Mouse (Mus musculus) spleen, adult 18-20 months (tissue): ENCODE data around the gene Nab1.
A peak's percentile ranks its signal among the peaks of the same experiment; 100 is the strongest.
"Not testable (repeated sequence)": the region's sequence is repeated elsewhere in the genome, so short reads cannot be mapped to it uniquely, and the experiment has no call there.

ENCODE experiments used
- DNase-seq, 2 experiments: peaks; one replicate each; pipeline ENCODE4 v3.0.0; 2022; ENCODE audit warnings: mixed read lengths in 2 of 2

Gene Nab1

GRCm38 (mm10) chr1:52500314-52500981 is at the start of gene Nab1:
TSS of gene Nab1 (minus strand) at chr1:52500679.
- peak; percentile 75 to 78 for DNase-seq

DNA sequence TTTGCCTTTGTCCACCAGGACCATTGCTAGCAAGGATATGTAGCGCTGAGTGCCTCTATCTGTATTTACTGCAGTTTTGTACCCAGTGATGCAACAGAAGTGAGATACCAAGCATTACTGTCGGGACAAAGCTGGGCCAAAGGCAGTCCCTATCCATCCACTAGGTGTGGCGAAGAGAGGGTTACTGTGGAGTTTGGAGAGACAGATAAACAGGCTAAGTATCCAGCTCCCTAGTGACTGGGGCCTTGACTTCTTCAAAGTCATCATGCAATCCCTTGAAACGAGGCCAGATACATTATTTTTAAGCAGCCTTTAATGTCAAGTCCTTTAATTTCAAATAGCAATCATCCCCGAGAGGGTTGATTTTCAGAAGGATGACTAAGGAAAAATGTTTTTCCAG is 47.0 kb upstream of the Nab1 start:
- DNase-seq = no peak

- DNase-seq = no peak
Observed at GRCm38 (mm10) chr1:52546796-52547195, 46.3 kb upstream of the Nab1 start.

GRCm38 (mm10) chr1:52540124-52540523 is 39.6 kb upstream of the Nab1 start:
- not testable (repeated sequence) for DNase-seq

GRCm38 (mm10) chr1:52529933-52530332 is 29.5 kb upstream of the Nab1 start:
- DNase-seq = no peak

GRCm38 (mm10) chr1:52527656-52528055 is 27.2 kb upstream of the Nab1 start:
- DNase-seq = no peak

DNA sequence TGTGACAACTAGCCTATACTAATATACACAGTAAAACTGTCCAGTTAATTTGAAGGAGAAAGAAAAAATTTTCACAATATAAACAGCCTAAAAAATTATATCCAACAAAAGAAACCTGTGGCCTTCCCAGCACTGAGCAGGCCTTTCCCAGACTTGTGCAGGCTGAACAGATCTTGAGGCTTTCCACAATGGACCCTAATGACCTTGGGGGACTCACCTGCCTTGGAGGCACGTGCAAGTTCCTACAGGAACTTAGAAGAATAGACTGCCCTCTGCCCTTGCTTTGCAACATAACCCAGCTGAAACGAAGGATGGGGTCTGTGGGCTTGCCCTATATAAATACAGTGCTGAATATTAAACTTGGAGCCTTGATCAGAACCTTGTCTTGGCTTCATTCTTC is 26.8 kb upstream of the Nab1 start:
- DNase-seq = no peak

DNA sequence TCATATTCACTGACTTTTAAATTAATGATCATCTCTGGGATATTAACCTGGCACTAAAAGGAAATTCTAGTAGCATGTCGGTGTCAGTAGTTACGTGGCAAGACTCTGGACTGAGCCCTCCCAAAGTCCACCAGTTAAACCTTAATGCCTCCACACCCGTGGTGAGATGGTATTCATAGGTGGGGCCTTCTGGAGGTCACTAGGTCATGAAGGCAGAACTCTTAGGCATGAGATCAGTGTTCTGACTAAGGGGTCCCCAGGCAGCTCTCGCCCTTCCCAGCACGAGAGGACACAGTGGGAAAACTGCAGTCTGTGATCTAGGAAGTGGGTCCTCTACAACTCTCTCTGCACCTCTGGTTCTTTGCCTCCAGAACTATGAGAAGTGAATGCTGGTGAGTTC is 24.2 kb upstream of the Nab1 start:
- DNase-seq = no peak

DNA sequence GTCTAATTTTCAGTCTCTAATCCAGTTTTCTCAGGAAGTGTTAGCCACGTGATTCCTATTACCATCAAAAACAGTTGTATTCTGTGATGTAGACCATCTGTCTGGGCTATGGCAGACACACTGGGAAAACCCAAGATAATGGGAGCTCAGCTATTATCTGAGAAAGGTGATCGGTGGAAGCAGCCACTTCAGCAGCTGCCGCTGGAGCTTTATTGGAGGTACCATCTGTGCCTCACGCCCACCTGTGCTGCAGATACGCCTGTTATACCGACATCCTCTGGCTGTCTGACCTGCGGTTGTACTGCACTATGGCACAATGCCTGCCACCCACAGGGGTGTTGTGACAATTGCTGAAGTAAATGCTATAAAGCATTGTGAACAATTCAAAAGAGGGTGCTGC is 23.7 kb upstream of the Nab1 start:
- no peak for DNase-seq

- peak; percentile 40 to 52 for DNase-seq
Observed at GRCm38 (mm10) chr1:52521436-52521993, 21.0 kb upstream of the Nab1 start.

DNA sequence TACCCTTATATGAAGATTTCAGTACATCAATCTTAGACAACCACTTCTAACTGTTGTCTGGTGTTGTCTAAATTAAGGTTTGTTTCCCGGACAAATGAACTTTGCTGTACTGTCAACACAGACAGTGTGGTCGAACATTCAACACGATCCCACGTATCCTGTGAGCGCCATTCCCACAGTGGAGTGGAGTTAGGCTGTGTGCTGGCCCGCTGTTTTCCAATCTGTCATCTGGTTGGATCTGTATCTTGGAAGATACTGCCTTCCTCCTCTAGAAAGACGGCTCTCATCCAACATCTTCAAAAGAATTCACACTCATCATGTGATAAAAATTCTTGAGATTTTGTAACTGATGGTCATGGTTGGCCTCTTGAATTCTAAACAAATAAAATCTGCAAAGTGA is 19.7 kb upstream of the Nab1 start:
- no peak for DNase-seq

DNA sequence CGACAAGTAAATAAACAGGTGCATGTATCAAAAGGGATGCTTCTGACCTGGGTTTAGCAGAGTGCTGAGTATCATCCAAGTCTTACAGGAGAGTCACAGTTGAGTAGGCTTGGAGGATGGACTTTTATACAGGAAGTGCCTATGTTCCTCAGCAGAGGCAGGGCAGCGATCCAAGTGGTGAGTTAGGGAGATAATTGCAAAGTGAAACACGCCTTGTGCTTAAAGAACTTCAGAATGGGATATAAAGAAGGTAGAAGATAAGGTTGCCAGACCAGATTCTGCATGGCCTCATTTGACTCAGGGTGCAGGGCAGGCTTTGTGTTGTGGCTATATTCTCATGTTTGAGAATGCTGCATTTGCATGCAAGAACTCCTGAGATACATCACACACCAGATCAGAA is 14.8 kb upstream of the Nab1 start:
- no peak for DNase-seq

DNA sequence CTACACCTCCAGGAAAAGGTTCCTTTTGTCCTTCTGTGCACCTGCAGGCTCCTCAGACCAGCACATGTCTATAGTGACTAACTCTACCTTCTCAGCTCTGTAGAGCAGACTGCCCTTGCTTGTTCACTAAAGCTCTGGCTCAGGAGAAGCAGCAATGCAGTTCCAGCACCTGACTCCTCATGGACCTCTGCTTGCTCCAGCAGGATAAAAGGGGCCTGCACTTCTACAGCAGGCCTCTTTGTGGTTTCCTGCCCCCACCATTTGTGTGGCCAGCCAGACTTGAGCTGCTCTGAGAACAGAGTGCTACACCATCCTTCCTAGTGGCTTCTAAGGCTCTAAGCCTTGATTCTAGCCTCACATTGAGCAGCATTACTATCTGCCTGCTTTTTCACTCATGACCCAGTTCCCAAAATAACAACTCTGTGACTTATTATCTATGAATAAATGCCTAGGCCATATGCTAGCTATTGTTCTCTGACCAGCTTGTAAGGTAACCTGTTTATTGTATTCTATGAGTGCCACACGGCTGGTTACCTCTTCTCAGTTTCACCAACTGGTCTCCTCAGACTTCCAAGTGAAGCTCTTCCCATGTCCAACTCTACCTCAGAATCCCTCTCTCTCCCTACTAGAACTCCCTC is 11.4 kb upstream of the Nab1 start:
- DNase-seq = no peak

GRCm38 (mm10) chr1:52506211-52506610 is 5.7 kb upstream of the Nab1 start:
- DNase-seq = no peak

DNA sequence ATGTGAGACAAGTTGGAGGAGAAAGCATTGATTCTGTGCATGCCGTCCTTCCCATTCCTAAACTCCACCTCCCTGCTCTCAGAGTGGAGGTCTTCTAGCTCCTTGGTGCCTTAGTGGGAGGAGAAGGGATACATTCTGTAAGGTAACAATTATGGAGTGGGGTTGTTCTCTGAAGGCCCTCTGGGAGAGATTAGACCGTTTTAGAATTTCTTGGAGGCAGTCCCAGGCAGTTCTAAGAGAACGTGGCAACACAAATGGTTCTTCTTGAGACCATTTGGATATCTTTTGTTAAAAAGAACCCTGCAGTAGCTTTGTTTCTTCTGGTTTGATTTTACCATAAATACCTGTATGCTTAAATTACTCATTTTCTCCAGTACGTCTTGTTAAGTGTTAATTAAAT is 1.8 kb upstream of the Nab1 start:
- DNase-seq = no peak

GRCm38 (mm10) chr1:52501688-52502133 is 1.2 kb upstream of the Nab1 start:
- peak in 1 of 2 experiments; percentile 21 for DNase-seq

- no peak for DNase-seq
Observed at GRCm38 (mm10) chr1:52501090-52501489, 611 bp upstream of the Nab1 start.

DNA sequence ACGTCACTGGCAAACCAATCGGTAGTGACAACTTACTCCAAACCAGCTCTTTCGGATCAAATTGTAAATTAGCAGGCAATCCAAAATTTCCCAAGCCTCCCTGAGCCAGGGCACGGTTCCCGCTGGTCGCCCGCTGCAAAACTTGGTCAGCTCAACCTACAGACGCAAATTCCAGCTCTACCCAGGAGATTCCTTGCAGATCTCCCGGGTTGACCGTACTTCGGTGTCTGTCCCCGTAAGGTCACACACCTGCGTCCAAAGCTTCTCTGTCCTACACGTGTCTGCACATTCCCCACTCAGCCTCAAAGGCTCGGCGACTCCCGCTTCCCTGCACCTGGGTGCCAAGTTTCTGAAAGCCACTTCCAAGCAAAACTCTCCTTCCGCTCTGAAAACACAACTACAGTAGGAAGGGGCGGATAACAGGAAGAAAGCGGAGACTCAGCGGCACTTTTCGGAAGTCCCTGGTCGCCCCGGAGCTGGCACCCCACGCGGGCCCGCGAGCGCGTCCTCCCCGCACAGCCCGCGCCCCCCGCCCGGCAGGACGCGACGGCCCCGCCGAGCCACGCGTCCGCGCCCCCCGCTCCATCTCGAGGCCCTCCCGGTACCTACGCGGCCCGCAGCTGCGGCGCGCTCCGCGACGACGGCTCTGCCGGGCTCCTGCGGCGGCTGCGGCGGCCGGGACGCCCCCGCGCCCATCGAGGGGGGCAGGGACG is 722 bp downstream of the Nab1 start:
- DNase-seq = peak; percentile 48 to 55

DNA sequence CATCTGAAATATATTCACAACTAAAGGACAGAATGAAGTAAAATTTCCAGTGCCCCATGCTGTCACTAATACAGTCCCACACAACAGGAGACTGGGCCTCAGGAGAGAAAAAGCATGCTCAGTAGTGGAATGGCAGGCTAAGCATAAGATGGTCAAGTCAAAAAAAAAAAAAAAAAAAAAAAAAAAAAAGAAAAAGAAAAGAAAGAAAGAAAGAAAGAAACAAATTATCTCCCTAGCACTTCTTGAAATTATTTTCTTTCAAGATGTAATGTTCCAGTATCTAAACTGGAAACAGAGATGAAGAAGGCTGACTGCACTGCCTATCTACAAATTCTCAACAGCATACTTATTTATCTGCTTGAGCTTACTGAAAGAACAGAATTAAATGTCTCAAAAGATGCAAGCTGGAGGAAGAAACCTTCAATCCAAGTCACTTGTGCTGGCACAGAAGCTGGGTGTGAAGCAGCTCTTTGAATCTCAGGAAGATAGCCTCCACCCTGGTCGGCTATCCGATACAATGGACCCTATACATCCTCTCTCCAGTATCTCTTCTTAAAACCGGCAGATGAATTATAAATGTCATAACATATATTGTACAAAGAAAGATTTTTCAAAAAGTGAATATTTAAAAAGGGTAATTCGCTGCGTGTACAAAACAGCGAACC is 1.6 kb downstream of the Nab1 start:
- no peak for DNase-seq

GRCm38 (mm10) chr1:52489538-52490181 is 10.8 kb downstream of the Nab1 start:
- DNase-seq = peak in 1 of 2 experiments; percentile 49

DNA sequence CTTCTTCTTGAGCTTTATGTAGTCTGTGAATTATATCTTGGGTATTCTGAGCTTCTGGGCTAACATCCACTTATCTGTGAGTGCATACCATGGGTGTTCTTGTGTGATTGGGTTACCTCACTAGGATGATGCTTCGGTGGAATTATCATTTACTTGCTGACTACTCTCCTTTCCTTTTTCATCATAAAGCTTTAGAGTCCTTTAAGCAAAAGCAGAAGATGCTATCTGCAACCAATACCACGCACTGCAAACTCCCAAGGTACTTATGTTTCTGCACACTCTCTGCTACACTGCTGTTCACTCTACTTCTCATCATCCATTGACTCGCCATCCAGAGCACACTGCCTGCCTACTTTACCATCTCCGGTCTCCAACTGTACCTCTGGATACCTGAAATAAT is 15.5 kb downstream of the Nab1 start:
- no peak for DNase-seq

DNA sequence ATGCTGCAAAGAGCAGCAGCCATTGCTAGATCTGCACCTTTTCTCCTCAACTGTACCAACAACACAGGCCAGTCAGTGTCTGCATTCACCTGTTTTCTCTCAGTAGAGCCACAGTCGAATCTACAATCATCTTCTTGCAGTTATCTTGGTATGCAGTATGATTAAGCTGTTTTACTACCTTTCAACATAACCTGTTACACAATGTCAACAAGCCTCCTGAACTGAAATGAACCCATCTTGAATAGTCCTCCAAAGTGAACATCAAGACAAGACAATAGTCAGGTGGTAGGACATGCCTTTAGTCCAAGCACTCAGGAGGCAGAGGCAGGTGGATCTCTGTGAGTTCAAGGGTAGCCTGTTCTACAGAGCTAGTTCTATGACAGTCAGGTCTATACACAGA is 26.2 kb downstream of the Nab1 start:
- DNase-seq = no peak
